Mouse (Mus musculus) ES-E14 (cell line): ENCODE data around the gene Gp1bb. TPM values are rescaled to one million over a fixed set of nuclear protein-coding genes. Genes with fewer than 3 reads are reported as not detected.

Experiments used
- DNase-seq: peaks from one replicate; pipeline ENCODE4 v3.0.0-alpha.2; 2013; ENCODE audit warnings: low read depth, low spot score
- H3K27ac ChIP-seq: 2 replicates; pipeline ENCODE4 v1.5.1; 2012; ENCODE audit warnings: low read depth, mild to moderate bottlenecking, low read length, moderate library complexity, mixed read lengths; ENCODE audit not compliant: poor library complexity, insufficient read depth, severe bottlenecking
- H3K36me3 ChIP-seq: 2 replicates; pipeline ENCODE4 v1.6.1; 2012; ENCODE audit warnings: mild to moderate bottlenecking, low read length, moderate library complexity, mixed read lengths; ENCODE audit not compliant: control insufficient read depth, poor library complexity, insufficient read depth, severe bottlenecking
- H3K4me1 ChIP-seq, 2 experiments: fragments of 150-350 bp in 1 of 2; sonication (generic) in 1 of 2; 2 replicates each; pipeline ENCODE4 v1.6.1; 2012; ENCODE audit warnings: low read length in 2 of 2, mild to moderate bottlenecking in 1 of 2, mixed read lengths in 1 of 2; ENCODE audit not compliant: control insufficient read depth in 2 of 2, insufficient read depth in 2 of 2, poor library complexity in 1 of 2
- H3K4me3 ChIP-seq, 2 experiments: fragments of 150-350 bp in 1 of 2; sonication (generic) in 1 of 2; 2 replicates each; pipeline ENCODE4 v1.5.1; 2012; ENCODE audit warnings: low read length in 2 of 2, low read depth in 1 of 2, mild to moderate bottlenecking in 1 of 2, mixed read lengths in 1 of 2; ENCODE audit not compliant: insufficient read depth in 1 of 2, poor library complexity in 1 of 2, severe bottlenecking in 1 of 2
- H3K9ac ChIP-seq: 2 replicates; pipeline ENCODE4 v1.6.1; 2012; ENCODE audit warnings: low read depth, mild to moderate bottlenecking, low read length, mixed read lengths; ENCODE audit not compliant: poor library complexity, insufficient read depth, severe bottlenecking
- H3K9me3 ChIP-seq: fragments of 150-350 bp; sonication (generic); 2 replicates; pipeline ENCODE4 v1.6.1; 2012; ENCODE audit warnings: low read depth, mild to moderate bottlenecking, low read length; ENCODE audit not compliant: control insufficient read depth, insufficient read depth
- CHD2 ChIP-seq: IDR thresholded peaks from 2 replicates; pipeline ENCODE4 v1.6.1; 2014; ENCODE audit warnings: mild to moderate bottlenecking, low read depth, low read length, inconsistent platforms
- HCFC1 ChIP-seq: IDR thresholded peaks from 2 replicates; pipeline ENCODE4 v1.6.1; 2012; ENCODE audit warnings: low read length, inconsistent platforms, borderline replicate concordance; ENCODE audit not compliant: insufficient read depth
- MAFK ChIP-seq: IDR thresholded peaks from 2 replicates; pipeline ENCODE4 v1.6.1; 2014; ENCODE audit warnings: mild to moderate bottlenecking, low read depth, low read length, inconsistent platforms; ENCODE audit not compliant: insufficient read depth
- ZC3H11A ChIP-seq: IDR thresholded peaks from 2 replicates; pipeline ENCODE4 v1.6.1; 2012; ENCODE audit warnings: low read depth, mild to moderate bottlenecking, inconsistent platforms, low read length, borderline replicate concordance
- ZNF384 ChIP-seq: IDR thresholded peaks from 2 replicates; pipeline ENCODE4 v1.6.1; 2012; ENCODE audit warnings: low read depth, low read length, inconsistent platforms
- in situ Hi-C, 2 experiments: fragments of 600-800 bp; cut with MboI; formaldehyde crosslinking; loops; one replicate each; pipeline ENCODE4 v1.15.1; 2025; ENCODE audit warnings: low sequenced_read_pairs in 2 of 2, inconsistent platforms in 1 of 2; ENCODE audit not compliant: unreplicated experiment in 2 of 2
- total RNA-seq: library from RNA; depleted of rRNA; stranded (reverse); fragments of 300-350 nt; gene quantifications from 2 replicates; pipeline ENCODE4 v1.2.3, GENCODE M21; 2012

Gp1bb gene
- total RNA-seq, 1 experiment, result not detected

DNA sequence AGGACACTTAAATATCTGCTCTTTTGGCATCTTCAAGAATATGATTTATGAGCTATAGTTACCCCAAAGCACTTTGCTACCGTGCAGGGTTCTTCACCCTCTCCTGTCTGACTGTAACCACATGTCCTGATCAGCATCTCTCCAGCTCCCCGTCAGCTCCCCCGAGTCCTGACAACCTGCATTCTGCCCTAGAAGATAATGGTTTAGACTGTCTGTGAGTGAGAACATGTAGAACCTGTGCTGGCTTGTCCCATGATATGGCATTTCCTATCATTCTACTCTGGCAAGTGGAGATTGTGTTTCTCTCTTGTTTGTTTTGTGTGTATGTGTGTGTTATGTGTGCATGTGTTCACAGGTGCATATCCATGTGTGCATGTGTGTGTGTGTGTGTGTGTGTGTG, 24.2 kb downstream of the Gp1bb start:
- no peaks in the 10 kb centered on the region for H3K4me1 ChIP-seq
- H3K9ac ChIP-seq, result no peak overlapping the region
- in situ Hi-C loops, result no loop called here
- H3K36me3 ChIP-seq, result no peaks in the 10 kb centered on the region
- no peak for DNase-seq
- no peak for TF ChIP-seq ZNF384
- no peak for TF ChIP-seq HCFC1
- no peak for TF ChIP-seq ZC3H11A
- no peak for TF ChIP-seq CHD2
- TF ChIP-seq MAFK, result no peak
- H3K27ac ChIP-seq, result no peak overlapping the region
- H3K9me3 ChIP-seq, result no peaks in the 10 kb centered on the region
- H3K4me3 ChIP-seq, result no peak overlapping the region

DNA sequence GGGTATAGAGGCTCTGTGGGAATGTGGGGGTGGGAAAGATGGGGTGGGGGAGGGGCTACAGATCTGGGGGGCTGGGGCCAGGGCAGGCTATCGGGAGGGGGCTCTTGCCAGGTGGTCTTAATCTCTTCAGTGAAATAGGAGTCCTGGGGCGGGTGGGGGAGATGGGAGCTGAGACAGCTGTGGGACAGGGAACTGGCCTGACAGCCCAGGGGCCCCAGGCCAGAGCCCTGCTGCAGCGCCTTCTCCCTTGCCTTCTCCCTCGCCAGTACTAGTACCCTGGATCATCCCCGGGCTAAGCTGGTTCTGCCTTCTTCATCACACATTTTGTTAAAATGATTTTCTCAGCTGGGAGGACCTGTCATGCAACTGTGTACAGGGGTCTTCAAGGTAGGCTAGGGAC, 25.9 kb downstream of the Gp1bb start:
- no peak overlapping the region for H3K4me3 ChIP-seq
- H3K9me3 ChIP-seq, result no peaks in the 10 kb centered on the region
- H3K36me3 ChIP-seq, result no peaks in the 10 kb centered on the region
- no peak overlapping the region for H3K27ac ChIP-seq
- in situ Hi-C loops, result no loop called here
- TF ChIP-seq CHD2 (no peak), ZC3H11A (no peak), ZNF384 (no peak), HCFC1 (no peak), MAFK (no peak)
- no peak for DNase-seq
- no peak overlapping the region for H3K9ac ChIP-seq
- peaks cover 0 to 2% of the 10 kb centered on the region in 2 experiments; a peak in 1 of 4 replicates for H3K4me1 ChIP-seq

DNA sequence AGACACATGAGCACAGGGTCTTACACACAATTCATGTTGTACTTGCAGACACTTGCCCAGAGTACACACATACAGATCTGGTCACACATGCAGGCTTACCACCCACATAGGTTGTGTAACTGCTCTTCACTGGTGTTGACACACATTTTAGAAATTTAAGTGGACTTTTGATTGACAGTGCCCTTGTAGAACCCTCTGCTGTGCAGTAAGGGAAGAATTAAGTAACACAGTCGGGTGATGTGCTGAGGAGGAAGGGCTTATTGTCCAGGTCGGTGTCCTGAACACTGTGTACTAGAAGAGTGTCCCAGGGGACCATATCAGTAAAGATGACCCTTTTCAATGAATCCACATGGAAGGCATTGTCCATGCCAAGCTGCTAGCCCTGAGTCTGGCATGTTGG, 28.3 kb downstream of the Gp1bb start:
- H3K9me3 ChIP-seq, result no peaks in the 10 kb centered on the region
- peaks cover 0 to 2% of the 10 kb centered on the region in 2 experiments; a peak in 1 of 4 replicates for H3K4me1 ChIP-seq
- H3K9ac ChIP-seq, result no peak overlapping the region
- DNase-seq, result no peak
- no peak overlapping the region for H3K4me3 ChIP-seq
- H3K27ac ChIP-seq, result no peak overlapping the region
- in situ Hi-C loops, result no loop called here
- TF ChIP-seq MAFK (no peak), HCFC1 (no peak), ZNF384 (no peak), CHD2 (no peak), ZC3H11A (no peak)
- H3K36me3 ChIP-seq, result no peaks in the 10 kb centered on the region

DNA sequence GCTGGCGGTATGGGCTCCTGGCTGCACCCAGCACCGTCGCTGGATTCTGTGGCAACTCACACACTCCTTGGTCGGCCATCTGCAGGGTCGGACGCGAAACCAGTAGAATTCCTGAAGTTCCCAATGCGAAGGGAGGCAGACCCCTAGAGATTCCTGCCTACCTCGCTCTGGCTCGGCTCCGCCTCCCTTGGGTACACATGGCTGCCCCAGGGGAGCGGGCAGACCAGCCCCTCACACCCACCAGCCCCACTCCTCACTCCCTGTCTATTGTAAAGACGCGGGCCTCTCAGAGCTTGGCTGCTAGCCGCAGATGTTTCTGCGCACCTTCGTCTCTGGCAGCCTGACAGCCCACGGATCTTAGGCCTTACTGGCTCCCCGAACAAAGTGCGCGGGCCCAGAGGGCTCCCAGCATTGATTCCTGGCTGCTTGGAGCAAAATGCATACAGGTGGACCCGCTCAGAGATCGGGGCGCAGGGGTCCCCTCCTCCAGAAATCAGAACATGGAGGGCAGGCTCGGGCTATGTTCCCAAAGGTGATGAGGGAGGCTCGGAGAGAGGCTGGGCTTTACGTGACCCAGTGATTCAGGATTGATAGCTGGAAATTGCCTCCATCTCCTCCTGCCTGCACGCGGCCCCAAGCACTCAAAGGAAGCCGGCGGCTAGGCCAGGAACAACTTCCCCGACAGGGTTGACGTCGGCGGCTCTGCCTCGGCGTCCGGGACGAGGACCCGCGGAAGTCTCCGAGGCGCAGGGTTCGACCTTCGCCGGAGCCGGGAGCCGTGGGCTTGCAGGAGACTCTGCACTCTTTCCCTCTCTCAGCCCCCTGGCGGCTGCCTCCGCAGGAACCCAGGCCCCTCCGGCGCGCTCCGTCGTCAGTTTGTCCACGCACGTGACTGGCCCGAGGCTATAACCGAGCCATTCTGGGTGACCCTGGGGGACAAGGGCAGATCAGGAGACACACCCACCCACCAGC, 30.9 kb downstream of the Gp1bb start:
- in situ Hi-C loops, result no loop called here
- Histone ChIP-seq H3K4me3 (peak overlapping the region; percentile 9 to 21; a peak in 3 of 4 replicates), H3K9me3 (no peaks in the 10 kb centered on the region), H3K9ac (no peak overlapping the region), H3K4me1 (peaks cover 0 to 5% of the 10 kb centered on the region in 2 experiments; a peak in 1 of 4 replicates), H3K36me3 (no peaks in the 10 kb centered on the region), H3K27ac (no peak overlapping the region)
- DNase-seq, result no peak
- TF ChIP-seq CHD2, result no peak
- no peak for TF ChIP-seq ZNF384
- no peak for TF ChIP-seq MAFK
- TF ChIP-seq ZC3H11A, result no peak
- no peak for TF ChIP-seq HCFC1
